Mouse (Mus musculus) cerebellum, postnatal 14 days (tissue): ENCODE results near the gene Abtb1.

Source experiments
- DNase-seq, 2 experiments: peaks; one replicate each; pipeline ENCODE4 v3.0.0; 2021; ENCODE audit warnings: mixed read lengths in 2 of 2

The Abtb1 gene

GRCm38 (mm10) chr6:88854509-88854908, 12.7 kb upstream of the Abtb1 start:
- DNase-seq, result no peak

- DNase-seq, result peak; percentile 66 to 77
Observed at GRCm38 (mm10) chr6:88850034-88850433, 8.2 kb upstream of the Abtb1 start.

GRCm38 (mm10) chr6:88849270-88849669, 7.5 kb upstream of the Abtb1 start:
- DNase-seq, result peak in 1 of 2 experiments; percentile 60

- no peak for DNase-seq
Observed at GRCm38 (mm10) chr6:88847571-88847970, 5.8 kb upstream of the Abtb1 start.

- DNase-seq, result peak in 1 of 2 experiments; percentile 31
Observed at GRCm38 (mm10) chr6:88844901-88845565, 3.2 kb upstream of the Abtb1 start.

- peak in 1 of 2 experiments; percentile 23 for DNase-seq
Observed at GRCm38 (mm10) chr6:88843781-88844725, 2.3 kb upstream of the Abtb1 start.

GRCm38 (mm10) chr6:88843241-88843640, 1.5 kb upstream of the Abtb1 start:
- DNase-seq, result no peak

GRCm38 (mm10) chr6:88842731-88843151, 957 bp upstream of the Abtb1 start:
- peak in 1 of 2 experiments; percentile 73 for DNase-seq

- DNase-seq, result no peak
Observed at GRCm38 (mm10) chr6:88841514-88841780, 337 bp downstream of the Abtb1 start.

- DNase-seq, result peak in 1 of 2 experiments; percentile 45
Observed at GRCm38 (mm10) chr6:88840791-88841513, 832 bp downstream of the Abtb1 start.

GRCm38 (mm10) chr6:88840211-88840610, 1.6 kb downstream of the Abtb1 start:
- no peak for DNase-seq

GRCm38 (mm10) chr6:88839135-88839970, 2.4 kb downstream of the Abtb1 start:
- DNase-seq, result peak in 1 of 2 experiments; percentile 65

- no peak for DNase-seq
Observed at GRCm38 (mm10) chr6:88838613-88839012, 3.2 kb downstream of the Abtb1 start.

GRCm38 (mm10) chr6:88837999-88838398, 3.8 kb downstream of the Abtb1 start:
- DNase-seq, result no peak

GRCm38 (mm10) chr6:88836178-88836819, 5.5 kb downstream of the Abtb1 start:
- peak; percentile 53 to 60 for DNase-seq

- DNase-seq, result peak; percentile 64 to 75
Observed at GRCm38 (mm10) chr6:88835047-88835446, 6.7 kb downstream of the Abtb1 start.

GRCm38 (mm10) chr6:88833340-88834140, 8.2 kb downstream of the Abtb1 start:
- peak in 1 of 2 experiments; percentile 56 for DNase-seq

- no peak for DNase-seq
Observed at GRCm38 (mm10) chr6:88832663-88833062, 9.1 kb downstream of the Abtb1 start.

- peak; percentile 85 to 86 for DNase-seq
Observed at GRCm38 (mm10) chr6:88831456-88831855, 10.3 kb downstream of the Abtb1 start.

GRCm38 (mm10) chr6:88830112-88830702, 11.6 kb downstream of the Abtb1 start:
- DNase-seq, result no peak
